Mouse (Mus musculus) large intestine, adult 2 months (tissue): Measurements from ENCODE around the gene Letm1. TPM values are rescaled to one million over a fixed set of nuclear protein-coding genes. Genes with fewer than 3 reads are reported as not detected.

Experiments
- DNase-seq: peaks from one replicate; pipeline ENCODE4 v3.0.0-alpha.2; 2012; ENCODE audit warnings: low read depth, low spot score
- WGBS: fragments of 180-500 bp; shearing (Covaris S2); methylation state at CpG from one replicate; pipeline ENCODE4 v1.1.7; 2018; 5-methylcytosine and 5-hydroxymethylcytosine counted together
- polyA plus RNA-seq: library from polyadenylated mRNA; depleted of rRNA; stranded (reverse); fragments of >200 nt; gene quantifications from 2 replicates; pipeline ENCODE4 v1.2.3, GENCODE M21; 2012; rRNA removed

Letm1 gene
- polyA plus RNA-seq, 1 experiment: 62.5 TPM

GRCm38 (mm10) chr5:33689852-33690645 lies 92.6 kb downstream of the Letm1 start:
- DNase-seq: no peak
- WGBS: 63% methylated on average over 11 of the region's 11 CpGs

Other genes starting within 250 kb of the Letm1 start
- 23.5 and 24.4 TPM in 2 replicates for gene Fam53a, start 153.2 kb downstream of the Letm1 start, polyA plus RNA-seq
- gene Gm9903, start 152.9 kb downstream of the Letm1 start, polyA plus RNA-seq: 0.38 and 0.56 TPM in 2 replicates
- gene Slbp, start 130.2 kb downstream of the Letm1 start, polyA plus RNA-seq: 21.6 and 28.8 TPM in 2 replicates
- gene Tacc3, start 124.7 kb downstream of the Letm1 start, polyA plus RNA-seq: 28.5 and 28.7 TPM in 2 replicates
- gene Tmem129, start 124.4 kb downstream of the Letm1 start, polyA plus RNA-seq: 31.2 and 41.7 TPM in 2 replicates
- gene Fgfr3, start 61.1 kb downstream of the Letm1 start, polyA plus RNA-seq: 13.9 and 23.0 TPM in 2 replicates
- gene Nsd2, start 37.9 kb upstream of the Letm1 start, polyA plus RNA-seq: 10.0 and 10.4 TPM in 2 replicates
- 28.5 and 32.8 TPM in 2 replicates for gene Nelfa, start 153.6 kb upstream of the Letm1 start, polyA plus RNA-seq
- gene Gm1673, start 200.6 kb upstream of the Letm1 start, polyA plus RNA-seq: 3.7 and 4.3 TPM in 2 replicates
- gene Nat8l, start 213.2 kb upstream of the Letm1 start, polyA plus RNA-seq: 0.47 and 0.61 TPM in 2 replicates